Mouse (Mus musculus): ENCODE measurements around the gene Txlna.
A peak's percentile ranks its signal among the peaks of the same experiment; 100 is the strongest.

The Txlna gene

DNA sequence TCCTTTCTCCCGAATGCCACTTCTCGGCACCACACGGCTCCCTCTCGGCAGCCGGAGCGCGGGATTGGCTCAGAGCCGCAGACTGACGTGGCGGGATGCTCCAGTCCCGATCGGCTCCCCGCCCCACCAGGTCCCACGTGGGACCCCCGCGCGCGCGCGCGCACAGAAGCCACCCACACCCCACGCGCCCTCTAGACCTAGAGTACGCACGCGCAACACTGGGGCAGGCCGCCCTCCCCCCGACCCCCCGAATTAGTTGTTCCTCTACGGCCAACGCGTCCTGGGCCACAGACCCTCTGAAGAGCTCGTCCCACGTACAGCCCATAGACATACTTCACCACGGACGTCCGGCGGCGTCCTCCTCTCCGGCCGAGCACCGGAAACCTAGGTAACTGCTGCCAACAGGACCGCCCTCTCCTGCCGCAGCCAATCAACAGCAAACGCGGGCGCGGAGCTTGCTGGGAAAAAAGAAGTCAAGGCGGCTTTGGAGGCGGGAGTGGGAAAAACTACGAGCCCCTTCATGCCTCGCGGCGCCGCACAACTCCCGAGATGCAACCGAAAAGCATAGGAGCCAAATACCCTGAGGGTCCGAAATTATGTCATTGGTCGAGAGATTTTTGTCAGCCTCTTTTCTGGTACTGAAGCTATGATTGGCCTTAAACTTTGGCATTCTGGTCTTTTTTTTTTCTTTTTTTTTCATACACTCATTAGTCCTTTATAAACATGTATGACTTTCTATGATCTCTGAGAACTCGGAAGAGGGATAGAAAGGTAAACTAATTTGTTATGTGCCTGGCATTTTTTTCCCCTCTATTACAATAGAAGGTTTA lies at the start of gene Txlna:
Gene Txlna (minus strand): TSS at position 428 of the 830 bp plus-strand sequence.
- DNase-seq = peak; percentile 98

DNA sequence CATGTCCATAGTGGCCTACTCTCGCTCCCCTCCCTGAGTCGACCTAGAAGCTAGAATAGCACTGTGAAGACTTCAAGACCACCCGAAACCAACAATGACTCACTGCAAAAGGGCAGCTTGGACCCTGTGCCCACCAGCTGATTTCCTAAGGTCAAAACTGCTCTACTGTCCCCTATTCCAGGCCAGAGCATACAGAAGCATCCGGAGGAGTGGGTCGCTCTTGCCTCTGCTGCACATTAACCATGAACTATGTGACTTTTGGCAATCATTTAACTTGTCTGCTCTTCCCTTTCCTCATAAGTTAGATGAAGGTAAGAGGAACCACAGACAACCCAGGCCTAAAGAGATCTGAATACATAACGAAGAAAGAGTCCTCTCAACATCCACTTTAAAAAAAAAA lies 43.7 kb upstream of the Txlna start:
- no peak for DNase-seq

DNA sequence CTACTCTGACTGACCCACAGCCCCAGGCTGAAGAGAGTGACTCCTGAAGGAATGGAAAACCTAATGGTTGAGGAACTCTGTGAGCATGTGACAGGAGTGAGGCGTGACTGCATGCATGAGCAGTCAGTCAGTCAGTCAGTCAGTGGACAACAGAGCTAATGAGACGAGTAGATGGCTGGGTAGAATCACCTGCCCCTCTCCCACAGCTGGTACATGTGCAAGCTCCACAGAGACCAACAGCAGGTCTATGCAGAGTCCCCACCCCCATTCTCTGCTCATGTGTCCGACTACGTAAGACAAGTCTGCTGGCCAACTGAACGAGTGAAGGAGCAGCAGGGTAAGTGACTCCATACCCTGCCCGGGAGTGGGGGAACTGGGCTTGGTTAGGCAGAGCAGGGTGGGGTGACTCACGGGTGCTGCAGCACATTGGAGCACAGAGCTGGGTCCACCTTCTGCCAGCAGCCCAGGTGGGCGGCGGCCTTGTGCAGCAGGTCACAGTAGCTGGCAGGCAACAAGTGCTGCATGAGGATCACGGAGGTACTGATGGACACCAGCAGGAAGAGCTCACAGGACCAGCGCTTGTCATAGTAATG lies 43.1 kb upstream of the Txlna start:
- no peak for DNase-seq

DNA sequence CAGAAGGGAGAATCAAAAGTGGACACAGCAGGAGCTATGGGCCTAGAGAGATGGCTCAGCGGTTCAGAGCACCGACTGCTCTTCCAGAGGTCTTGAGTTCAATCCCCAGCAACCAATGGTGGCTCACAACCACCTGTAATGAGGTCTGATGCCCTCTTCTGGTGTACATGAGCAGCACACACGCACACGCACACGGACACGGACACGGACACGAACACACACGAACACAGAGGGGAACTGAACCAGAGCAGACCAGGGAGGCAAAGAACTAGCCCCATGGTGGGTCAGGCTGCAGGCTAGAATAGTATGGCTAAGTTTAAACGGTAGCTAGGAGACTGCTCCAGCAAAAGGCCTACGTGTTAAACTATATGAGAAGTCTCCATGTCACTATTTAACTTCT lies 41.0 kb upstream of the Txlna start:
- DNase-seq = no peak

DNA sequence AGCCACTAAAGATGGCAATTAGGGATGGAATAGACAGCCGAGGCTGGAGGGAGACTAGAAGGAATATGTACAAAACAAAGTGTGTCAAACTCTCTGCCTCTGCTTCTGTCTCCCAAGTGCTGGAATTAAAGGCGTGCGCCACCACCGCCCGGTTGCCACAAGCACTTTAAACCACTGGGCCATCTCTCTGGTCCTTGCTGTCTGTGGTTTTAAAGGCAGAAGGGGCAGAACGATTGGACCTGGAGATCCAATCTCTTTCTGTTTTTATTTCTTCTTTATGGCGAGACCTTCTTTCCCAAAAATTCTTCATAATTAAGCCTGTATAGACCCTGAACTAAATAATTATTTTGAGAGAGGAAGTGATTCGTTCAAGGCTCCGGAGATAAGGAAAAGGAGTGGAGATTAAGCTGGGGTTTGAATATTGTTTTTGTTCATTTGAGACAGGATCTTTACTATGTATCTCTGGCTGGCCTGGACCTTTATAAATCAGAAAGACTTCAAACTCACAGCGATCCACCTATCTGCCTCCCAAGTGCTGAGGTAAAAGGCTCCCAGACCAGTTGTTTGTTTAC lies 32.1 kb upstream of the Txlna start:
- no peak for DNase-seq

DNA sequence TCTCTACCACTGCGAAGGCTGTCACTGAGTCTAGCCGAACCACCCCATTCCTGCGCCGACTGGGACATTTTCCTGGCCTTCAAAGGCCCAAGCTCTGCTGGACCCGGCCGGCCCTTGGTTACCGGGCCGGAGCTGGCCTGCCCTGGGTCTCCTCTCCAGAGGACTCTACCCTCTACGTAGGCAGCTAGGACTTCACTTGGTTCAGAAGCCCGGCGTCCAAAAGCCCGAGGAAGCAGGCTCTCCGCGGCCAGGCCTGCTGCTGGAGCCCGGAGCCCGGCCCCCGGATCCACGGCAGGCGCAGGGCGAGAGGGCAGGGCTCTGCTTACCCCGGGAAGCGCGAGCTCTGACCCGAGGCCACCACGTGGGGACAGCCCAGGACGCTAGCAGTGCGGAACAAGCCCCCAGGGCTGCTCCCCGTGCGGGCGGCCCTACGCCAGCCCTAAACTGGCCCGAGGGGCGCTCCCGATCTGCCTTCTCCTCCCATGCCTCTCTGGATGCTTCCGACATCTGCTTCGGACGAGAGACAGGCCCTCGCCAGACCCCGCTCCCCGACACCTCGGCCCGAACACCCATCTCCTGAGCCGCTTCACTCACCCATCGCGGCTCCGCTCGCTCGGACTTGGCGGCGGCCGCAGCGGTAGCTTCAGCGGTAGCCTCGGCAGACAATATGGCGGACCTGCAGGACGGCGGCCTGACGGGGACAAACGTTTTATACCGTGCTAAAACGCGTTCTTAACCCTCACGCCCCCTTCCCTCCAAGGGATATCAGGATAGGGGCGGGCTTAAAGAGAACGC lies 31.4 kb upstream of the Txlna start, which contains the start of gene Kpna6:
Gene Kpna6 (minus strand): TSS at position 685 of the 795 bp plus-strand sequence.
- peak; percentile 90 for DNase-seq

DNA sequence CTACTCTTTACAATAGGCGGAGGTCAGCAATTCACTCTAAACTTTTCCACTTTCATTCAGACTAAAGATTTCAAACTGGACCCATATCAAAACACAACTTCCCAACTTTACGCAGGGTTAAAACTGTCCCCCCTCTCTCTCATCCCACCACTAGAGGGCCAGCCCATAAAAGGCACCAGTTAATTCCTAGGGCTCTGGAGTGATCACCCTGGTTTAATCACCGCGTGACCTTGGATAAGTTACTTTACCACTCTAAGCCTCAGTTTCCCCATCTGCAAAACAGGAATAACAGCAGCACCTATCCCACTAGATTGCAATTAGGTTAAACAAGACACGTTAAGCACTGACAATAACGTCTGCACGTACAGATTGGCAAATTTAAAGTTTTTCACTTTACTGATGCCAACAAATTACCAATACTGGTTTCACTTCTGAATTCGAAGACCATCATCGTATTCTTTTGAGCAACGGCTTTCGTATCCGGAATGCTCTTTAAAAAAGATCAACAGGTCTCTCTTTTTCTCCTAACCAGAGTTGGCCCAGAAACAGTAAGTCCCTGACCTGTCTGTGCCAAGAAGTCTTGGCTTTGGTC lies 30.7 kb upstream of the Txlna start:
- peak; percentile 76 for DNase-seq

DNA sequence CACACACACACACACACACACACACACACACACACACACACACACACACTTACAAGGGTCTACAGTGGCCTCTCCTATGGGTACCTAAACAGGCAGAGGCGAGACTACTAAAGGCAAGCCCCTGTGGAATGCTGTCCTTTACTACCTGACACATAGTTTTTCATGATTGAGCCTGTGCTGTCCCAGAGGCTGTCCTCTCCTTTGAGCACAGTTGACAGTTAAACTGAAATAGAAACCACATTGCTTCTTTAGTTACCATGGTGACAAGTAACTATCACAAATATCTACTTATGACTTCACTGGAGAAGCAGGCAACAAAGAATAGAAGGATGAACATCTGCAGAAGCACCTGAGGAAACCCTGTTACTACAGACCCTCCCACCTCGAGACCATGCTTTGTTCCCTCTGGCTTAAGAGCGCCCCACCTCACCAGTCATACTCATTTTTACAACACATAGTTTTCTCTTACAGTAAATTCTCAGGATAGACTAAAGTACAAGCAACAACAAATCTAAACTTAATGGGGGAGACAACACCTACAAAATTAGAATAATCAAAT lies 21.5 kb upstream of the Txlna start:
- DNase-seq = no peak

DNA sequence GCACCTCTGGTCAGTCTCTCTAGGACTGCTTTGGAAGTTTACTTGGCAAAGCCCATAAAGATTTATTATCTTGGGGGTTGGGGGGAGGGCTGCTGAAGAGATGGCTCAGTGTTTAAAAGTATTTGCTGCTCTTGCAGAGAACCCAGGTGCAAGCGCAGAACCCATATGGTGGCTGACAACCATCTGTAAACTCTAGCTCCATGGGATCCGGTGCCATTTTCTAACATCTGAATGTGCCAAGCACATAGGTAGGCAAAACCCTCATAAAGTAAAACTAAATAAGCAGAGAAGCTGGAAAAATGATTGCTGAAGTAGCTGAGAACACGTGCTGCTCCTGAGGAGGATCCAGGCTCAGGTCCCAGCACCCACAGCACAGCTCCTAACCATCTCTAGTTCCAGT lies 20.7 kb upstream of the Txlna start:
- no peak for DNase-seq

DNA sequence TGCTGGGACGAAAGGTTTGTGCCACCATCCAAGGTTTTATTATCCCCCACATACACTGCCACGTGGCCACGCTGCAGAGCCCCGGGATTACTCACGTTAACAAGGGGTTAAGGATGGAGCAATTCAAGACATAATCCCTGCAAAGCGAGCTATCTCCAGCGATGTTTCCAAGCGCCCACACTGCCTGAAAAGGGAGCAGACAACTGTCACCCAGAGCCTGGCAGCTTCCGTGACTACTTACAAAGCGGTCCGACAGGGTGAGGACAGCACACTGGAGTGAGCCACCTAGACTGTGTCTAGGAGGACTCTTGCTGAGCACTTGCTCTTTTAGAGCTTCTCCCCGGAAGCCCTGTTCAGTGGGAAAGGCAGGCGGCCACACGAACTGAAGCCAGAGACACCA lies 13.9 kb upstream of the Txlna start:
- DNase-seq = no peak

DNA sequence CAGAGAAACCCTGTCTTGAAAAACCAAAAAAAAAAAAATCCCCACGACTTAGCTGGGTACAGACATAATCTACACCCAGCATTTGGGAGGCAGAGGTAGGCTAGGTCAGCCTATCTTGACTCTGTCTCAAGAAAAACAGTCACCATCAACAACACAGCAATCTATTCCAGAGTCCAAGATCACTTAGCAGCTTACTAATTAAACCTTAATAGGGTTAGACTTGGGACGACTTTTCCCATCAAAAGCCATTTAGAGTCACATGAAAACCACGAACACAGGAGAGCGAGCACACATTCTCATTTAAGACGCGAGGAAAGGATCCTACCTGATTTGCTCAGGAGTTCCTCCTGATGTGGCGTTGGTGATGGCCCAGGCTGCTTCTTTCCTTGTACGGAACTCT lies 9.5 kb upstream of the Txlna start:
- DNase-seq = no peak

DNA sequence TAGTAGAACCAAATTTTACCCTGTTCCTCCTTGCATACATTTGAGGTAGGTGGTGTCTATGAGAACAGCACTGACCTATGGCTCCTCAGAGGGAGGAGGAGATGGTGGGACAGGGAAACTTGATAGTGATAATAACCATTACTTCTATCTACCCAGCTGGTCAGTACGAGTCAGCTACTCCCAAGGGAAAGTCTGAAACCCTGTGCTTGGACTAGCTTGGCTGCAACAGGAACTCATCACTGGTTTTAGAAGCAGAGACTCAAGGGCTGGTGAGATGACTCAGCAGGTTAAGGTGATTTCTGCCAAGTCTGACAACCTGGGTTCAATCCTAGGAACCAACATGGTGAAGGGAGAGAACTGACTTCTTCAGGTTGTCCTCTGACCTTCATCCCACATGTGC lies 7.8 kb upstream of the Txlna start:
- DNase-seq = no peak

DNA sequence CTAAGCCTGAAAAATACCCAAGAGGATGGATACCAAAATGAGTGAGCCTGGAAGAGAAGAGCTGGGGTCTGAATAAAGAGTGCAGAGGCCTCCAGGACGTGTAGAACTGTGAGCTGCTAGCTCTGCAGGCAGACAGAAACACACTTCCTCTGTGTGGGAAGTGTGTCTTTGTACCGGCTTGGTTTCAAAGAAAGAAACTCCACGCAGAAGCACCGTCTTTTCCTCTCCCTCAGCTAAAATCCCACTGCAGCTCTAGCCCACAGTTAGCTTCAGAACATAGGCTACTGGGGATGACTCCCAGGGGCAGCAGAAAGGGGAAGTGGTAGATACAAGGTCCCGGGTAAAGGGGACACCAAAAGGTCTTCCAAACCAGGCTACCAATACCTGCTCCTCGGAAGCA lies 4.3 kb upstream of the Txlna start:
- DNase-seq = no peak

DNA sequence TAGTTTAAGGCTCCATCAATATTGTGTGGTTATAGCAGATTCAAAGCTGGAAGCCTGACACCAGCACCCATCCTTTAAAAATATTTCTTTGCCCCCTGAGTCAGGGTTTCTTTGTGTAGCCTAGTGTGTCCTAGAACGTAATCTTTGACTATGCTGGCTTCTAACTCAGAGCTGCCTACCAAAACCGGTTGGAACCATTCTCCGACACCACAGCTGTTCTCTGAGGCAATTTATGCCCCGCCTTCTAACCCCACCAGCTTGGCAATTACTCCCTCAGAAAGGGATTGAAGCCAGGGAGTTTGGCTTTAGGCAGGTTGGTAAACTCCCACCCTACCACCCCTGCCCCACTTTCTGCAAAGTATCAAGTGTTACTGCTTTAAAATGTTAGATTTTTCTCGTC lies 891 bp upstream of the Txlna start:
- DNase-seq = peak; percentile 44

DNA sequence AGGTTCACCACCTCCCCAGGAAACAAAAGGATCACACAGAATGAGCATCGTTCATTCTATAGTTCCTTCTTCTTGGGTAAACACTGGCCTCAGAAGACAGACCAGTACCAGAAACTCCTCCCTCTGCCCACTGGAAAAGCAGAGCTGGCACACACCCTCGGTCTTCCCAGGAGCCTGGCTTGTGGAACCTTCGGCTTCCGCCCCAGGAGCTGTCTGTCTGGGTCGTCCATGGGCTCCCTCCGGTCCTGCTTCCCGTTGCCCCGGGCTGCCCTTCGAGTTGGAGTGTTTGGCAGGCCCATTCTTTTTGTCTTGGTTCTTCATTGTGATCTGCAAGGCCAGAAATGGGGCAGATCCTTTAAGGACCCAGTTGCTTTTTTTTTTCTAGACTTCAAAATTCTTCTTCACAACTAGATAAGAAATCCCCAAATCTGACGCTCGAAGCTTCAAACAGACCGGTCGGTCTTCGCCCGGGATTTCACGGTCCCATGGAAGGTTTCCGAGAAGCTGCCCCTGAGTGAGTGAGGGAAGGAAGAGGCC lies 696 bp downstream of the Txlna start:
- peak; percentile 63 for DNase-seq

DNA sequence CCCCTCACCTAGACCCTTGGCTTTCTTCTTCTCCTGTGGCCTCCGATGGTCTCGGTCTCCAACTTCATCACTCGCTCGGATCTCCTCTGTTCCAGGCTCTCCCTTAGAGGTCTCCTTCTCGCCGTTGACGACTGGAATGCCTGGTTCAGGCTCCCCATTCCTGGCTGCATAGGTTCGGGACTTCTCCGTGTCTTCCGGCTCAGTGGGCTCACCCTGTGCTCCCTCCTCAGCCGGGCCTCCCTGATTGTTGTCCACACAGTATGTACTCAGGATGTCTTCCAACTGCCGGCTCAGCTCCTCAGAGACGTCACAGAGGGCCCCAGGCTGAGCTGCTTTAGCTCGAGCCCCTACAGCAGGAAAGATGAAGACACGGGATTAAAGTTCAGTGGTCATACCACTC lies 1.6 kb downstream of the Txlna start:
- DNase-seq = no peak

DNA sequence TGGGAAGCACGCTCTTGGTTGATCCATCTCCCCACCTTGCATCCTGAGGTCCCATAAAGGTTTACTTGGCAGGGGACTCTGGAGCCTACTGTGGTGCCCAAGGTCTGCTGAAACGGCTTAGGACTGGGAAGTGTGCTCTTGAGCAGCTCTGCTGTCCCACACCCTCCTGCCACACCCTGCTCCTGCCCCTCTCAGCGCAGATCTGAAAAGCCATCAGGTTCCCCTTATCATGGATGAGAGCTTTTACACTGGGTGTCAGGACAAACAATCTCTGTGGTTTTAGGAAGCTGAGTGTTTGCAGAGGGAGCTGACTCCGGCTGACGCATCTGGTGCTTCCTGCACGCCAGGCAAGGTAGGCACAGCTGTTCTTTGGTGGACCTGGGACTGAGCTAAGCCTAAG lies 7.0 kb downstream of the Txlna start:
- DNase-seq = no peak

DNA sequence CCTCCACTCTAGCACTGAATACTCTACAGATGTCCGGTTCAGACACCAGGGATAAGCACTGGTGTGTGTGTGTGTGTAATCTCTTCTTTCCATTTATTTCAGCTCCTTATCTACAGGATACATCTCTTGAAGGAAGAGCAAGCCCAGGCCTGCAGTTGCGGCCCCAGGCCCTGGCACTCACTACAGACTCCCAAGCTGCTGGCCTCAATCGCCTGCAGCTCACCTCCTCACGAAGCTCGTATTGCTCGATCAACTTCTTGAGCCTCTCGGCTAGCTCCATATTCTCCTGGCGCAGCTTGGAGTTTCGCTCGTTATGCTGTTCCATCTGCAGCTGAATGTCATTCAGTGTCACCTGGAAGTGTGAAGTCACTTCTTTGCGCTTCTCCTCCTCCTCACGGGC lies 9.0 kb downstream of the Txlna start:
- no peak for DNase-seq

DNA sequence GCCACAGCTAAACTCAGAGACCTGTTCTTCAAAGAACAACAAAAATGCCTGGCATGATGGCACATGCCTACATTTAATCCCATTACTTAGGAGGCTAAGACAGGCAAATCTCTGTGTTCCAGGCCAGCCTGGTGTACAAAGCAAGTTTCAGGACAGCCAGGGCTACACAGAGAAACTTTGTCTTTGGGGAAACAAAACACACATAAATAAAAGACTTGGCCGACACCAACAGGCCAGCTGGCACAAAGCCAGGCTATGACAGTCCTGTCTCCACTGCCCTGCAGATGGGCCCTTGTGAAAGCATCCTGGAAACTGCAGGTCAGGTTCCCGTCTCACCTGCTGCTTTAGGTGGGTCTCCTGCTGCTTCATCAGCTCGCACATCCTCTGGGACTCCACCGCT lies 9.9 kb downstream of the Txlna start:
- DNase-seq = peak; percentile 72

DNA sequence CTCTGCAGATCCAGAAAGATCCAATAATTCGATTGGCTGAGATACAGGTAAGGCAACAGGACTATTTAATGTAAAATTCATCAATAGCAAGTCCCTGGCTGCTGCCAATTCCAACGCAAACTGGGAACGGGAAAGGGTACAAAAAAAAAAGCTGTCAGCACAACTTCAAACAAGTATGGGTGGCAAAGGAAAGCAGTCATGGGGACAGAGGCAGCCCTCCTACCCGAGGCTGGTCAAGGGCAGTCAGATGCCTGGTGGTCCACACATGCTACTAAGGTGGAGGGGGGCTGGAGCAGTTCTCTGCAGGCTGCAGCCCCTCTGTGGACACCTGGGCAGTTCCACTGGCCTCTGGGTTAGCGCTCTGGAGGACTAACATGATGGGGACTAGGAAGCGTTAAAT lies 14.8 kb downstream of the Txlna start:
- no peak for DNase-seq

DNA sequence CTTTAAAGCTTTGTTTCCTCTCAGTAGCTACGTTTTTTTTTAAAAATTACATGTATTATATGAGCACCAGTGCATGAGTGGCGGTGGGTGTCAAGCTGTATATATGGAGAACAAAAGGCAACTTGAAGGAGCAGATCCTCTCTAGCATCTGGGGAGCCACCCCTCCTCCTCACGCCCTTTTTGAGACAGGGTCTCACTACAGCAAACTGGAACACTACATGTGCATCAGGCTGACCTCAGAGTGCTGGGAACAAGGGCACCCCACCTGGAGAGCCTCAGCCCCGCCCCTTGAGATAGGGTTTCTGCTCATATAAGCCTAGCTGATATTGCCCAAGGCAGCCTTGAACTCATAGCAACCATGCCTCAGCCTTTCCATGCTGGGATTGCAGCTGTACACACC lies 15.4 kb downstream of the Txlna start:
- DNase-seq = no peak

DNA sequence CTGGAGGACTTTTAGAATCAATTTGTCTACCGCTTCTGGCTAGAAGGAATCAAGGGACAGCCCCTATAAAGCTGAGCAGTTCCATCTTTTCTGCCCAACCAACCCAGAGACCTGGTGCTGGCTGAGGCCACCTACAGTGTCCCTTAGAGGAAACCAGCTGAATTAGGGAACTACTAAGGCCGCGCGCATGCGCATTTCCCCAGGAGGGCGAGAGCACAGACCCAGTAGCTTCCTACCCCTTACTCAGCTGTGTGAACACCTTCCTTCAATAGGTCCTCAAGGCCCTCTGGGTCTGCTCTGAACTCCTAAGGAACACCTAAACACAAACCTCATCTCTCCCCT lies 15.9 kb downstream of the Txlna start:
- peak; percentile 68 for DNase-seq
